Mouse (Mus musculus): ENCODE data around the gene Peg3. TPM values are rescaled to one million over a fixed set of nuclear protein-coding genes. Genes with fewer than 3 reads are reported as not detected.
A peak's percentile ranks its signal among the peaks of the same experiment; 100 is the strongest.

The Peg3 gene
- polyA plus RNA-seq, 1 experiment from 2014 or later: 90.8 TPM

DNA sequence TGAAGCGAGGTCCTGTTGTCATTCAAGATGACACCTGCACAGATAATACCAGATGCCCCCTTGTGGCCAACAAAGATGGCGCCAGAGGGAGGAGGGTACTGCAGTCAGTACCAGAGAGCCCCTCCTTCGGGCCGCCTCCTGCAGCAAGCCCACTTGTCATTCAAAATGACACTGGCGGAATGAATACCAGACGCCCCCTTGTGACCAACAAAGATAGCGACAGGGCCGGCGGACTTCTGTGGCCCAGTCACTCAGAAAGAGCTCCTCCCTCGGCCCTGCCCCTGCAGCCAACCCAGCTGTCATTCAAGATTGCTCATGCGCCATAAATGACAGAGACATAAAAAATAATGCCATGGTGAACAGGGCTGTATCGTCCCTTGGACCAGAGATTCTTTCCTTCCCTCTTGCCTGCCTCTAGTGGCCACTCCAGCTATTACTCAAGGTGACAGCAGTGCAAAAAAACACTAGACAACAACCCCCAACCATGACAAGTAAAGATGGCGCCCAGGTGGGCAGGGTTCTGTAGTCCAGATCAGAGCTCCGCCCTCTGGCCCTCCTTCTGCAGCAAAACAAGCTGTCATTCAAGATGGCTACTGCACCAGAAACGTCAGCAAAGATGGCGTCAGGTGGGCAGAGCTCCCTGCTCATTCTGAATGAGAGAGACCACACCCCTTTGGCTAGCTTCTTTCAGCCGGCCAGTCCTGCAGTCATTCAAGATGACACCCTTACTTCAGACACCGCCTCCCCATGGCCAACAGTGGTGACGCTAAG lies 2.7 kb downstream of the Peg3 start:
- DNase-seq (ENCODE audit: low read depth, low spot score) (peak; percentile 69), ATAC-seq (peak; percentile 65)
- TF ChIP-seq CTCF (IDR thresholded peaks at IDR 0.05): peak; percentile 81
- H3K27me3 ChIP-seq: no peaks in the 10 kb centered on the region
- POLR2A ChIA-PET: interaction anchor here (1.1 kb wide), 1 partner anchor 49 kb away, joined by 3 read pairs; no protein-coding TSS in a partner anchor
- in situ Hi-C loops (cut with MboI; ENCODE audit: low pct_unique_long_range_greater_than_20kb): loop anchor here (5.0 kb wide), 1 partner anchor 365 kb away; the partner anchor contains the start of gene Zfp78
- CTCF ChIA-PET: interaction anchor here (0.9 to 2.9 kb wide), 16 partner anchors 8 to 368 kb away, joined by 3 to 17 read pairs (median 4); no protein-coding TSS in a partner anchor

GRCm38 (mm10) chr7:6709396-6709795 lies 20.8 kb downstream of the Peg3 start:
- POLR2A ChIA-PET: no interaction called here

DNA sequence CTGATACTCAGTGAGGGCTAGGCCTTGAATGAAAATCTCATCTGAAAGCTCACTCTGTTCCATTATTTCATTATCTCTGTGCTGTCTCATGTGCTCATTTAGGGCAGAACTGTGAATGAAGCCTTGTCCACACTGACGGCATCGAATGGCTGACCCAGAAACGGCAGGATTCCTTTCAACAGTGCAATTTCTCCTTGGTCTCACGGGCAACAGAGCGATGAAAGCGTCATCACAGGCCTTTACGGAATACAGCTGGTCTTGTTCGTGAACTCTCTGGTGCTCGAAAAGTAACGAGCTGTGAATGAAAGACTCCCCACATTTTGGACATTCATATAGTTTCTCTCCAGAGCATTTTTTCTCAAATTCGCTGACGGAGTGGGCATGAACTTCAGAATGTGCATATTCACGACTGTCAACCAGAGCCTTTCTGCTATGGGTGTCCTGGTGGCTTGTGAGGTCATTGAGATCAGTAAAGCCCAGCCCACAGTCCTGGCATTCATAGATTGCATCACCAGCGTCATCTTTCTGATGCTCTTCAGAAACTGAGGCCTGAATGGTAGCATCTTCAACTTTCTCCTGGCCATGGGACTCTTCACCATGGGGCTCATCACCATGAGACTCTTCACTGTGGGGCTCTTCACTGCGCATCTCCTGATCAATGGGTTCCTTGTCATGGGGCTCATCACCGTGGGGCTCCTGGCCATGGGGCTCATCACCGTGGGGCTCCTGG lies 21.6 kb downstream of the Peg3 start:
- ChIA-PET CTCF (no interaction called here), POLR2A (no interaction called here)
- in situ Hi-C loops (cut with MboI; ENCODE audit: low pct_unique_long_range_greater_than_20kb): no loop called here
- no peak for DNase-seq (ENCODE audit: low read depth, low spot score)
- no peaks in the 10 kb centered on the region for H3K27me3 ChIP-seq
- TF ChIP-seq CTCF (IDR thresholded peaks at IDR 0.05): no peak
- no peak for ATAC-seq

More at GRCm38 (mm10) chr7:6709396-6709795, 20.8 kb downstream of the Peg3 start:
- CTCF ChIA-PET: interaction anchor here (1.0 kb wide), 1 partner anchor 12 kb away, joined by 3 read pairs; no protein-coding TSS in a partner anchor
- no peaks in the 10 kb centered on the region for H3K27me3 ChIP-seq
- DNase-seq (ENCODE audit: low read depth, low spot score) (no peak), ATAC-seq (no peak)
- no peak for TF ChIP-seq CTCF (IDR thresholded peaks at IDR 0.05)
- in situ Hi-C loops (cut with MboI; ENCODE audit: low pct_unique_long_range_greater_than_20kb): no loop called here

DNA sequence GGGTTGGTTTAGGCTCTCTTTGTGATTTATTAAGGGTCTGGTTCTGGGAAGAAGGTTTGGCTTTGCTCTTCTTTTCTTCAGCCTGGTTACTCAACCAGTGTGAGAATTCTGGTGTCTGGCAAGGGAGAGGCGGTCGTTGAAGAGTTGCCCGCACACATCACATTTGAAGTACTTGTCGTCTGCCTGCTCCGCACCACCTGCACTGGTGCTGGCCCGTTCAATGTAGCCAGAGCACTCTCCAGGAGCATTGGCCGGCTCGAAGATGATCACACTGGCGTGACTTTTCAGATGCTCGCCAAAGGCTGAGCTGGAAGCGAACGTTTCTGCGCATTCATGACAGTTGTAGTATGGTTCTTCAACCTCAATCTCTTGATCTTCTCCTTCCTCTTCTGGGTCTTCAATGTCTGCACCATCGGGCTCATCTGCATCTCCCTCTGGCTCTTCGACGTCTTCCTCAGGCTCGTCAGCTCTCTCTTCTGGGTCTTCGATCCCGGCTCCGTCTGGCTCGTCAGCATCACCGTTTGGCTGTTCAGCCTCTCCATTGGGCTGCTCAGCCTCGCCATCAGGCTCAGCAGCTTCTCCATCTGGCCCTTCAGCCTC lies 22.7 kb downstream of the Peg3 start:
- ChIA-PET CTCF (interaction anchor here (1.5 kb wide), 1 partner anchor 20 kb away, joined by 4 read pairs; no protein-coding TSS in a partner anchor), POLR2A (no interaction called here)
- ATAC-seq: no peak
- H3K27me3 ChIP-seq: no peaks in the 10 kb centered on the region
- TF ChIP-seq CTCF (IDR thresholded peaks at IDR 0.05): no peak
- in situ Hi-C loops (cut with MboI; ENCODE audit: low pct_unique_long_range_greater_than_20kb): no loop called here
- DNase-seq (ENCODE audit: low read depth, low spot score): no peak

- no peak for DNase-seq (ENCODE audit: low read depth, low spot score)
- TF ChIP-seq CTCF (IDR thresholded peaks at IDR 0.05): no peak
- ATAC-seq: no peak
- ChIA-PET CTCF (interaction anchor here (0.8 kb wide), 1 partner anchor 219 kb away, joined by 3 read pairs; no protein-coding TSS in a partner anchor), POLR2A (no interaction called here)
- in situ Hi-C loops (cut with MboI; ENCODE audit: low pct_unique_long_range_greater_than_20kb): loop anchor here (5.0 kb wide), 1 partner anchor 78 kb away; no protein-coding TSS in a partner anchor
- H3K27me3 ChIP-seq: no peaks in the 10 kb centered on the region
Measured at GRCm38 (mm10) chr7:6699230-6699629, 31.0 kb downstream of the Peg3 start.

DNA sequence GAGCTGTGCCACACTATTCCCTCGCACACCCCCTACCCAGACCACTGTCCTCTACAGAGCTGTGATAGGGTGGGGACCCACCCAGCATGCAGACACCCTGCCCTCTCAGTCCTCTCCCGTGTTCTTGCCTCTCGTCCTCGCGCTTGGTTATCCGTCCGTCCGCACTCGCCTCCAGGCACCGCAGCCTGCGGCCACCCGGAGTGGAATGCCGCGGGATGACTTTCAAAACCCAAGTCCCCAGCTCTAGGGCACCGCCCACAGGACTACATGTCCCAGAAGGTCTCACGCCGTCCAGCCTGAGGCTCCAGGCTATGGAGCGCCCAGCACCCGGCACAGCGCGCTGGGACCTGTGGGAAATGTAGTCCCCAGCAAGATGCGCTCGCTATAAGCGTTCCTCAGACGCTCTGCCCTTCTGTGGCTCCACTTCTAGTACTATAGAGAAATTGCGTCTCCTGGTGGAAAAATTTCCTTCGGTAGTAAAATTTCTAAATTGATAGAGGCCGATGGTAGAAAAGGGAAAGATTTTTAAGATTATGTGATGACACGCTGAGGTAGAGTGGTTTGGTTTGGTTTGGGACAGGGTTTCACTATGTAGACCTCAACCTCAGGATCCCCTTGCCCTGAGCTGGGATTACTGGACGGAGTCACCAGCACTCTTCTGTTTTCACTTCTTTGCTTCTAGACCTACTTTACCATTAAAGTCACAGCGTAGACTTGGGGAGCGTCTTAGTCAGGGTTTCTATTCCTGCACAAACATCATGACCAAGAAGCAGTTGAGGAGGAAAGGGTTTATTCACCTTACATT lies 33.8 kb downstream of the Peg3 start, which contains the start of gene Zim1:
Zim1 (minus strand) TSS at position 210 of the 805 bp plus-strand sequence.
- TF ChIP-seq CTCF (IDR thresholded peaks at IDR 0.05): peak; percentile 46
- in situ Hi-C loops (cut with MboI; ENCODE audit: low pct_unique_long_range_greater_than_20kb): loop anchor here (5.0 kb wide), 1 partner anchor 81 kb away; no protein-coding TSS in a partner anchor
- POLR2A ChIA-PET: interaction anchor here (1.0 kb wide), 1 partner anchor 100 kb away, joined by 3 read pairs; no protein-coding TSS in a partner anchor
- CTCF ChIA-PET: interaction anchor here (0.9 to 1.2 kb wide), 5 partner anchors 10 to 222 kb away, joined by 3 to 5 read pairs (median 3); no protein-coding TSS in a partner anchor
- ATAC-seq (peak; percentile 97), DNase-seq (ENCODE audit: low read depth, low spot score) (peak; percentile 64)
- no peaks in the 10 kb centered on the region for H3K27me3 ChIP-seq

DNA sequence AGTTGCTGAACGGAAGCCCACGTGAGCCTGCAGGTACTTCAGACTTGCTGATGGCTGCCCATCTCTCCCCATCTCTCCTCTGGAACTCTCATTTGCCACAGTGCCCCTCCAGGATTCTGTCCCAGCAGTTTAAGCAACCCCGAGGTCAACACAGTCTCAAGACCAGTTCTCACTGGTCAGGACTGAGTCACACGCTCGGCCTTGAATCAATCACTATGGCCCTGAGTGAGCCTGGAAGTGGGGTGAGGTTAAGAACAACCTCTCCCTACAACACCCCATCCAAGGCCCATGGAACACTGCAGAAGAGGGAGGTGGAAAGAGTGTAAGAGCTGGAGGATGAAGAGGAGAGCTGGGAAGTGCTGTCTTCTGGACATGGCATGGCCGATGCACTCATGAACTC lies 44.7 kb downstream of the Peg3 start:
- no peak for DNase-seq (ENCODE audit: low read depth, low spot score)
- ATAC-seq: no peak
- no peak for TF ChIP-seq CTCF (IDR thresholded peaks at IDR 0.05)
- in situ Hi-C loops (cut with MboI; ENCODE audit: low pct_unique_long_range_greater_than_20kb): loop anchor here (5.0 to 10.0 kb wide), 2 partner anchors 237 to 251 kb away; partner anchors contain the start of gene Olfr1344
- POLR2A ChIA-PET: no interaction called here
- H3K27me3 ChIP-seq: no peaks in the 10 kb centered on the region
- CTCF ChIA-PET: no interaction called here

DNA sequence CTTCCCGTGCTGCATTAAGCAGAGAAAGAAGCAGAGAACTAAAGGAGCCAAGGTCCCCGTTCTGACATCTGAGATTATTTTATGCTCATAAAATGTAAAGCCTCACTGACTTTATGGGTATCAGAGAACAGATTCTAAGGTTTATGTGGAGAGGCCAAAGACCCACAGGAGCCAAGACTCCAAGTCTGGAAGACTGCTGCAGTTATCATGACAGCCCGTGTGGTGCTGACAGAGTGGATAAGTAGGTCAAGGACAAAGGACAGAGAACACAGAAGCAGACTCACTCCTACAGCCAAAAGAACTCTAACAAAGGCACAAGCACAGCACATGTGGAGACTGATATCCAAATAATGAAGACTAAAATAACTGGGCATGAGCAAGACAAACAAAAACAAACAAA lies 63.5 kb downstream of the Peg3 start:
- POLR2A ChIA-PET: no interaction called here
- DNase-seq (ENCODE audit: low read depth, low spot score) (no peak), ATAC-seq (no peak)
- CTCF ChIA-PET: no interaction called here
- H3K27me3 ChIP-seq: no peaks in the 10 kb centered on the region
- no peak for TF ChIP-seq CTCF (IDR thresholded peaks at IDR 0.05)
- in situ Hi-C loops (cut with MboI; ENCODE audit: low pct_unique_long_range_greater_than_20kb): loop anchor here (25.0 kb wide), 2 partner anchors 521 to 621 kb away; partner anchors contain the start of gene Gm45844

DNA sequence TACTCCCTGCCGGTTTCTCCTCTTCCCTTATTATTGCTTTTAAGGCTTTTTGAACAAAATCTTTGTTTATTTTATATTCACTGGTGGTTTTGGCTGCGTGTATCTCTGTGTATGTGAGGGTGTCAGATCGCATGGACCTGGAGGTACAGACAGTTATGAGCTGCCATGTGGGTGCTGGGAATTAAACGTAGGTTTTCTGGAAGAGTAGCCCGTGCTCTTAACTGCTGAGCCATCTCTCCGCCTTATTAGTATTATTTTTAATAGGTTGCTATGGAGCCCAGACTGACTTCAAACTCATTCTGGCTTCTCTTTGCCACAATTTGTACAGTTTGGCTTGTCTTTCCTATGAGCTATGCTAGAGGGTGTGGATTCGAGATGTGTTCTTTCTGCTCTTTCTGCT lies 66.8 kb downstream of the Peg3 start:
- DNase-seq (ENCODE audit: low read depth, low spot score): no peak
- ChIA-PET CTCF (no interaction called here), POLR2A (no interaction called here)
- TF ChIP-seq CTCF (IDR thresholded peaks at IDR 0.05): no peak
- no peaks in the 10 kb centered on the region for H3K27me3 ChIP-seq
- ATAC-seq: no peak
- in situ Hi-C loops (cut with MboI; ENCODE audit: low pct_unique_long_range_greater_than_20kb): loop anchor here (25.0 kb wide), 2 partner anchors 524 to 624 kb away; partner anchors contain the start of gene Gm45844
